Comparison of ENCODE assay signal across 8 mouse cellular contexts in genomic region chr11:11811906-11812480, GRCm38 (mm10). TPM values are rescaled to one million over a fixed set of nuclear protein-coding genes. Genes with fewer than 3 reads are reported as not detected.
DNase-seq lines count a peak whose midpoint lies in the region; ATAC-seq and TF ChIP-seq lines count a peak whose summit lies in the region.

No protein-coding gene starts in this region.

- TF ChIP-seq CTCF in olfactory bulb, adult 2 months (IDR thresholded peaks at IDR 0.05; ENCODE audit: insufficient read depth, low read depth, low read length): peak; percentile 46

- peak overlapping the region; percentile 44 for H3K4me2 ChIP-seq in forebrain, embryonic 13.5 days
- peak overlapping the region; percentile 38; the same call in 1 of the 2 replicates for H3K4me2 ChIP-seq in lung, embryonic 15.5 days

- no peaks in the 10 kb centered on the region for H3K36me3 ChIP-seq in ES-E14 (ENCODE audit: control insufficient read depth, insufficient read depth, low read length, poor library complexity, severe bottlenecking)
- H3K36me3 ChIP-seq in forebrain, embryonic 13.5 days (ENCODE audit: poor library complexity, severe bottlenecking): no peaks in the 10 kb centered on the region
- H3K36me3 ChIP-seq in lung, embryonic 15.5 days: no peaks in the 10 kb centered on the region

- peak; percentile 84 for DNase-seq in ES-E14 (ENCODE audit: low read depth, low spot score)
- DNase-seq in c-Kit-positive CD71-positive TER-119-negative erythroid progenitor cells, embryonic 14.5 days (ENCODE audit: low read depth): peak; percentile 96
- DNase-seq in heart, postnatal 14 days: peak; percentile 73 to 85
- DNase-seq in layer of hippocampus, adult 8-10 months (ENCODE audit: low spot score in 2 of 2): peak; percentile 27 to 76
- peak; percentile 77 for DNase-seq in thymus, postnatal 14 days

- H3K27me3 ChIP-seq in forebrain, embryonic 13.5 days: no peaks in the 10 kb centered on the region
- H3K27me3 ChIP-seq in lung, embryonic 15.5 days: no peaks in the 10 kb centered on the region

- TF ChIP-seq POLR2A in olfactory bulb, adult 2 months (IDR thresholded peaks at IDR 0.05; ENCODE audit: insufficient read depth, low read depth, low read length): no peak

- 23% methylated on average over 9 of the region's 9 CpGs for WGBS in forebrain, embryonic 13.5 days
- 18% methylated on average over 9 of the region's 9 CpGs for WGBS in lung, embryonic 15.5 days
- 26% methylated on average over 9 of the region's 9 CpGs for WGBS in olfactory bulb, adult 2 months

- in situ Hi-C loops in ES-E14 (cut with MboI; ENCODE audit: low sequenced_read_pairs in 2 of 2, unreplicated experiment in 2 of 2): loop anchor here (5.0 kb wide), 1 partner anchor 160 kb away; no protein-coding TSS in a partner anchor

- peaks cover 4% of the 10 kb centered on the region in 2 experiments; a peak in 3 of 4 replicates for H3K4me1 ChIP-seq in ES-E14 (ENCODE audit: control insufficient read depth in 2 of 2, insufficient read depth in 2 of 2, low read length in 2 of 2, poor library complexity in 1 of 2)
- peaks cover 12% of the 10 kb centered on the region for H3K4me1 ChIP-seq in forebrain, embryonic 13.5 days
- H3K4me1 ChIP-seq in lung, embryonic 15.5 days: peaks cover 18% of the 10 kb centered on the region
- no peaks in the 10 kb centered on the region for H3K4me1 ChIP-seq in olfactory bulb, adult 2 months (ENCODE audit: control insufficient read depth, insufficient read depth, low read length)

- H3K9ac ChIP-seq in ES-E14 (ENCODE audit: insufficient read depth, low read depth, low read length, poor library complexity, severe bottlenecking): peak overlapping the region; percentile 17; the same call in 1 of the 2 replicates
- peak overlapping the region; percentile 34; the same call in 1 of the 2 replicates for H3K9ac ChIP-seq in forebrain, embryonic 13.5 days
- no peak overlapping the region for H3K9ac ChIP-seq in lung, embryonic 15.5 days

- peak; percentile 20; the same call in 1 of the 2 replicates for ATAC-seq in forebrain, embryonic 13.5 days
- ATAC-seq in lung, embryonic 15.5 days (ENCODE audit: borderline replicate concordance, extremely low read depth, low FRiP score, low TSS enrichment): no peak

- no peak overlapping the region for H3K27ac ChIP-seq in ES-E14 (ENCODE audit: insufficient read depth, low read depth, low read length, poor library complexity, severe bottlenecking)
- H3K27ac ChIP-seq in forebrain, embryonic 13.5 days: no peak overlapping the region
- H3K27ac ChIP-seq in lung, embryonic 15.5 days: no peak overlapping the region
- H3K27ac ChIP-seq in olfactory bulb, adult 2 months (ENCODE audit: insufficient read depth, low read depth, low read length): no peak overlapping the region

- intact Hi-C loops in heart, postnatal 14 days (cut with DNase I): loop anchor here (5.0 kb wide), 1 partner anchor 545 kb away; no protein-coding TSS in a partner anchor

- H3K9me3 ChIP-seq in ES-E14 (ENCODE audit: control insufficient read depth, insufficient read depth, low read depth, low read length): no peaks in the 10 kb centered on the region
- H3K9me3 ChIP-seq in forebrain, embryonic 13.5 days (replicated peaks): no peaks in the 10 kb centered on the region
- H3K9me3 ChIP-seq in lung, embryonic 15.5 days: no peaks in the 10 kb centered on the region

- H3K4me3 ChIP-seq in ES-E14 (ENCODE audit: insufficient read depth in 1 of 2, low read depth in 1 of 2, low read length in 2 of 2, poor library complexity in 1 of 2, severe bottlenecking in 1 of 2): no peak overlapping the region
- H3K4me3 ChIP-seq in forebrain, embryonic 13.5 days: peak overlapping the region; percentile 12; the same call in 1 of the 2 replicates
- H3K4me3 ChIP-seq in lung, embryonic 15.5 days: no peak overlapping the region
- H3K4me3 ChIP-seq in olfactory bulb, adult 2 months (ENCODE audit: insufficient read depth, low read depth, low read length): no peak overlapping the region

TF ChIP-seq in ES-E14, 5 proteins besides CTCF, POLR2A, EP300 and RAD21:
- no peak for TF ChIP-seq CHD2 (IDR thresholded peaks at IDR 0.05; ENCODE audit: low read depth, low read length)
- TF ChIP-seq ZC3H11A (IDR thresholded peaks at IDR 0.05; ENCODE audit: borderline replicate concordance, low read depth, low read length): peak; percentile 85

RNA-seq across cellular contexts. Expression of gene Fignl1, which starts 3.2 kb away (rescaled TPM):
- total RNA-seq in ES-E14 (2012; rRNA removed): 33.8 and 49.6 TPM in 2 replicates
- 51.5 and 55.5 TPM in 2 replicates for polyA plus RNA-seq in forebrain, embryonic 13.5 days (2015; fragmentation: Nextera tagmentation; extraction: Ambion mirVana)
- 1 to 10 TPM; 1.0 to 2.3 TPM for total RNA-seq in heart, postnatal 14 days (2021)
- under 1 TPM; 0.35 to 0.89 (median 0.76) TPM for total RNA-seq in layer of hippocampus, adult 8-10 months (2022)
- polyA plus RNA-seq in lung, embryonic 15.5 days (2015; fragmentation: Nextera tagmentation; extraction: Ambion mirVana): 86.1 and 88.1 TPM in 2 replicates
- polyA plus RNA-seq in olfactory bulb, adult 2 months (2012; ENCODE audit: insufficient read depth, insufficient read length, low replicate concordance, missing spikeins): not detected in 2 replicates

Comparison
In these comparisons a context has a peak if more than half of its experiments do, and no peak if none do; other contexts are left out.
1. RNA of gene Fignl1, which starts 3.2 kb away (total RNA-seq): 33.8 to 49.6 TPM in ES-E14; 1.0 to 2.3 TPM in heart, postnatal 14 days and 0.35 to 0.89 TPM in layer of hippocampus, adult 8-10 months; every median in the first group is over 10 times any median in the second.
2. Peak in every context shown above with its lines, with median percentiles within 50 percentile points of each other: DNase-seq.